Mouse (Mus musculus): ENCODE data around the gene Gm572. TPM values are rescaled to one million over a fixed set of nuclear protein-coding genes. Genes with fewer than 3 reads are reported as not detected.

Gm572 gene
- total RNA-seq, 2 experiments from 2014 or later = not detected

DNA sequence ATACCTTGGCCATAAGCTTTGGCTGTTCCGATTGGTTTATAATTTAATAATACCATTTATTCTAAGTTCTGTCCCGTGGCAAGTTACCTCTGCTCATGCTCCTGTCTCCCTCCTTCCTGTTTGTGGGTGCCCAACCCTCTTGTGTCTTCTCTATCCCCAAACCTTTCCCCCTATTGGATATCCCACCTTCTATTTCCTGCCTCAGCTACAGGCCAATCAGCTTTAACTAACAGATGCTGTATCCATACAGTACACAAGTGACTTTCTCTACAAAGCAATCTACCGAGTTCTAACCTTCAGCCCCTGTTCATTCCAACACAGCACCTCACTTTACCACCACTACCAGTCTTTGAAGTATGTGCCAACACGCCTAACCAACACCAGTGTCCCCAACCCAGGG lies 19.5 kb upstream of the Gm572 start:
- DNase-seq (ENCODE audit: low spot score in 2 of 2) = no peak
- intact Hi-C loops (cut with DNase I) = no loop called here

DNA sequence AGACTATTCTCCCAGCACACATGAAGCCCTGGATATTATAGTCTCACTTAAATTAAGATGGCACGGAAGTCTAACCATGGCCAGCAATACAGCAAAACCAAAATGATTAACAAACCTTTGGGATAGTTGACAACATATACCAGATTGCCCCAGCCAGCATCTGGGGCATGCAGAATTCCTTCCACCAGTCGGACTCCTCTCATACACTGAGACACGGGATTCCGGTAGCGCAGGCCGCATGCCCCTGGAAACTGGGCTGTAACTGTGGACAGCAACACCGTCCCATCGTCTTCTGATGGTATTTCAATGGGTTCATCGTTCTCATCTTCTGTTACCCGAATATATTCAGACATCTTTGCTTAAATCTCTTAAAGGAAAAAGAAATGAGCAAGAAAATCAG lies 18.1 kb upstream of the Gm572 start:
- DNase-seq (ENCODE audit: low spot score in 2 of 2) = no peak
- intact Hi-C loops (cut with DNase I) = no loop called here

DNA sequence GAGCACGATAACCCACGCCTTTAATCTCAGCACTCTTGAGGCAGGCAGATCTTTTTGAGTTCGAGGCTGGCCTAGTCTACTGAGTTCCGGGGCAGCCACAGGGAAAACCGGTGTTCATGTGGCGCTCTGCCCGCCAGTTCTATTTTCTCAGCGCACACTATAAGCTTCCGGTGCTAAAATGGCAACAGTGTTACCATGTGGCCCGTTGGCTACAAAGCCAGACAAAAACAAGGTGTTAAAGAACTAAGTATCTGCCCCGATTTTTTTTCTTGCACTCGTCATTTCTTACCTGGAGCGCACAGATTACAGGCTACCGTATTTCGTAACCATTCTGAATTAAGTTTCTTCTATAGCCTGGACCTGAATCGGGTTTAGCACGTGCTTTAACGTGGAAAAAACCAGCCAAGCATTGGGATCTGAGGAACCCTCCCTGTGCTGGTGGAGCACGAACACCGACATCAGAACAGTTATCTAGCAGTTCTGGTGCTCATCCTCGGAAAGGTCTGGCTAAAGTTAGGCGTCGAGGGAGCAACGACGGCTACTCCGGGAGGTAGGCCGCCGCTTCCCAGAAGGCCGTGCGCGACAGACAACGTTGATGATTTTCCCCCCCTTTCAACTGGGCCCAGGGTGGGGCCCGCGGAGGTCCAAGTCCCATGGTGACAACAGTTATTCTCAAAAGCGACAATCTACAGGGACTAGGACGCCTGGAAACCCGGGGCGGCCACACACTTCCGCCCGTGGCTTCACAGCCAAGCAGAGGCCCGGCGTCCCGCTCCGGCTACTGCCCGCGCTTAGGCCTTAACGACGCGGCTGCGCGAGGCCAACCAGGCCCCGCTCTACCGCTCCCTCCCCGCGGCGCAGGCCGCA lies 17.1 kb upstream of the Gm572 start:
- intact Hi-C loops (cut with DNase I) = no loop called here
- no peak for DNase-seq (ENCODE audit: low spot score in 2 of 2)

DNA sequence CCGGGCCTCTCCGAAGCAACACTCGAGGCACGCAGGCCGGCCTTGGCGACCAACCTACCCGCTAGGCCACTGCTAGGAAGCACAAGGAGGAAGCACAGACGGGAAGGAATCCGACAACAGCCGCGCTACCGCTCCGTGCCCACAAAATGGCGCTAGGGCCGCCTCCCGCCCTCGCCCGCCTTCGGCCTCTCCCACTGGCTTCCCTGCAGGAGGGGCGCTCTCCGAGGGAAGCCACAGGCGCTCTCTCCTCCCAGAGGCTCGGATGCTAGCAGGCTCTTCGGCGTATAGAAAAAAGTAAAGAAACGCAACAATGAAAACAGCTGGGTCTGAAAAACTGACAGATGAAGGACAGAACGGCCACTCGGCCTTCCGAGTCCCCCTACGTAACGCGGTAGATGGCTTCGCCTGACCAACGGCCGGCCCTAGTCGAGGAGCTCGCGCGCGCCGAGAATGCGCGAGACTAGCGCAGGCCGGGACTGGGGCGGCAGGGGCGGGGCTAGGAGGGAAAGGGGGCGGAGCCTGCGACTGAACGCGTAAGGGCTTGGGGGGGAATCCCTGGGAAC lies 16.4 kb upstream of the Gm572 start, which contains the start of gene Tardbp:
TSS of gene Tardbp (minus strand) at position 397 of the 563 bp plus-strand sequence.
- DNase-seq (ENCODE audit: low spot score in 2 of 2) = peak; percentile 92
- intact Hi-C loops (cut with DNase I) = no loop called here

DNA sequence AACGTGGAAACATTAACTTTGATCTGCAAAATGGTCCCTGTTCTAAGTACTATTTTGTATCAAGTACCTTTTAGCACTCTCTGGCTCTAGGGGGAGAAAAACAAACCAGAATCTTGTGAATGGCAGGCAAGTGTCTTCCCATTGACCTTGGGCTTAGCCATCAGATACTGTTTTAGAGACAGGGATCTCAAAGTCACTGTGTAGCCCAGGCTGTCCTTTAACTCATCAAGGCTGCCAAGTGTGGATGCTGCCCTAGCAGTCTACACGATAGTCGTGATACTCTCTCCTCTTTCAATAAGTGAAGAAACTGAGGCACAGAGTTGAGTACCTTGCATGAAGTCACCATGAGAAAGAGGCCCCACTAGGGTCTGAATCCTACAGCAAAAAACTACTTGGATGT lies 15.9 kb upstream of the Gm572 start:
- intact Hi-C loops (cut with DNase I) = no loop called here
- no peak for DNase-seq (ENCODE audit: low spot score in 2 of 2)

DNA sequence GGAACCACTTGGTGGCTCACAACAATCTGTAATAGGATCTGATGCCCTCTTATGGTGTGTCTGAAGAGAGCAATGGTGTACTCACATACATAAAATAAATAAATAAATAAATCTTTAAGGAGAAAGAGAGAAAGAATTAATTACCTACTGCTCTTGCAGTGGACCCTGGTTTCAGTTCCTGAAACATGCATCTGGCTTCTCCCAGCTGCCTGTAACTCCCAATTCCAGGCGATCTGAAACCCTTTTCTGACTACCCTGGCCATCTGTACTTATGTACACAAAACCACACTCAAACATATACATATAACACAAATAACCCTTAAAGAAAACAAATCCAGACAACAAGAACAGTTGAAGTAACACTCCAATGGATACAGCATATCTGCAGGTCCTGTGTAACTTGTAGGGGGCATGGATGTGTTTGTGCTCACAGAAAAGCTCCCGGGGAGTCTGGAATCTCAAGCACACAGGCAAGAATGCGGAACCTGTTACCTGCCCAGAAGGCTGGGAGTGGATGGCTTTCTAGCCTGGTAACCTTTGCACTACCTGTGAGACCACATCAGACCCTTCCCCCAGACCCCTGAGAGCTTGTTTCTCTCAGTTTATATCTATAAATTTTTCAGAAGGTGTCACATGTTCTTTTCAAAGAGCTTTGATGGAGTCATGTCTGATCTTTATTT lies 11.0 kb upstream of the Gm572 start:
- intact Hi-C loops (cut with DNase I) = no loop called here
- DNase-seq (ENCODE audit: low spot score in 2 of 2) = no peak

DNA sequence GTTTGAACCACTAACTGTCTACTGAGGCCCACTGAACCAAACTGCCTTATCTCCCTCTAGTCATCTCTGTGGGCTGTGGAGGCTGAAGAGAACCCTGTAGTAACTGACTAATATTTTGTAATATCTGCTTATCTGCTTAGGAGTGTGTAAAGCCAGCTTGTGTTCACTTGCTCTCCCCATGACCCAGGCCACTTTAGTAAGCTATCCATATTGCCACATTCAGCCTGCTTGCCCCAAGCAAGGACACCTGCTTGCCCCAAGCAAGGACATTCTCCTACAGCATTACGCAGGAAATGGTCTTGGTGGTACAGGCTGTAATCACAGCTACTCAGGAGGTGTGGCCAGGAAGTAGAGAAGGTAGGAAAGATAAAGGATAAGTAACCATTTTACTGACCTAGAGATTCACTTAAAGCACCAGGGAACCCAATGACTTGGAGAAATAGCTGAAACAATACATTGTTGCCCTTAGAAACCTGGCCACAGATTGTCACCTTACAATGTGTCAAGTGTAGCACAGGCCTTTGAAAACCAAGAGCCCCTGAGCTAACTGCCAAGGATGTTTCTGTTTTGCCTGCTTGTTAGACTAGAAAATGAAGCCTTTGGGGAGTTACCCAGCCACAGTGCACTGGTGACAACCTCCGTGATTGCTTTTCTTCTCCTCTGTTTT lies 9.6 kb upstream of the Gm572 start:
- no peak for DNase-seq (ENCODE audit: low spot score in 2 of 2)
- intact Hi-C loops (cut with DNase I) = no loop called here

DNA sequence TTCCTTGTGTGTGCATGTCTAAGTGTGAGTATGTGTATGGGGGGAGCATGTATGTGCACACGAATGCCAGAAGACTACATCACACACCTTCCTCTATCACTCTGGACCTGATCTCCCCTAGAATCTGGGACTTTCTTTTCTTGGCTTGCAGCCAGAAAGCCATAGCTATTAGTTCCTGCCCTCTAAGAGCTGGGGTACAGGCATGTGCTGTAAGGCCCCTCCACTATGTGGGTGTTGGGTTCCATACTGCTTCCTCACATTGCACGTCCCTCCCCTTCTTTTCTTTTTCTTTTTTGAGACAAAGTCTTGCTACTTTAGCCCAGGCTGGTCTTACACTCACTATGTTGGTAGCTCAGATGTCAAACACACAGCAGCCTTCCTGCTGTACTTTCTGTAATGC lies 7.8 kb upstream of the Gm572 start:
- DNase-seq (ENCODE audit: low spot score in 2 of 2) = no peak

DNA sequence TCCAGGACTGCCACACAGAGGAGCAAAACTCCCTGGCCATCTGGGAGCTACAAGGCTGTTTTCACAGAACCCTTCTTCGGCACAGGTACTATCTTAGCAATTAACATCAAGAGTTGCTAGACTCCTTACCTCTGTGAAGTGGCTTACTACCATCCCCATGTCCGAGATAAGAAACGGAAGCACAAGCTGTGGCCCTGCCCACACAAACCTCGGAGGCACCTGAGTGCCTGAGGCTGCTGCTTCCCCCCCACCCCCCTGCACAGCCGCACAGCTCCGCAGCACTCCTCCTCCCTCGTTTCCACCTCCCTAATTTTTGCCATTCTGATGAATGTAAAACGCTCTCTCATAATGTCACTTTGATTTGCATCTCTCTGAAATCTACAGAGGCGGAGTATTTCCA lies 4.8 kb upstream of the Gm572 start:
- intact Hi-C loops (cut with DNase I) = no loop called here
- DNase-seq (ENCODE audit: low spot score in 2 of 2) = no peak

More for the DNA sequence above, 7.8 kb upstream of the Gm572 start:
- intact Hi-C loops (cut with DNase I) = no loop called here

DNA sequence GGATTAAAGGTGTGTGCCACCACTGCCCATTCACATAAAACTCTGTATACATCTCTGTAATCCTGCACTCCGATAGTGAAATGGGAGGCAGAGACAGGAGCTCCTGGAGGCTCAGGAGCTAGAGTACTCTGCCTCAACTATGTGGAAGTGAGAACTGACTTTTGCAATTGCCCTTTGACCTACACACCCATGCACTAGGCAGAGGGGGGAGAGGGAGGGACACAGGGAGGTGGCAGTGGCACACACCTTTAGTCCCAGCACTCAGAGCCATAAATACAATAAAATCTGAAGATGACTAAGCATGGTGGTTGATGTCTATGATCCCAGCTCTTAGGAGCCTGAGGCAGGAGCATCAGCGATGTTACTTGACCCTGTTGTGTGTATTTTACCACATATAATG lies 3.7 kb upstream of the Gm572 start:
- DNase-seq (ENCODE audit: low spot score in 2 of 2) = no peak
- intact Hi-C loops (cut with DNase I) = no loop called here

DNA sequence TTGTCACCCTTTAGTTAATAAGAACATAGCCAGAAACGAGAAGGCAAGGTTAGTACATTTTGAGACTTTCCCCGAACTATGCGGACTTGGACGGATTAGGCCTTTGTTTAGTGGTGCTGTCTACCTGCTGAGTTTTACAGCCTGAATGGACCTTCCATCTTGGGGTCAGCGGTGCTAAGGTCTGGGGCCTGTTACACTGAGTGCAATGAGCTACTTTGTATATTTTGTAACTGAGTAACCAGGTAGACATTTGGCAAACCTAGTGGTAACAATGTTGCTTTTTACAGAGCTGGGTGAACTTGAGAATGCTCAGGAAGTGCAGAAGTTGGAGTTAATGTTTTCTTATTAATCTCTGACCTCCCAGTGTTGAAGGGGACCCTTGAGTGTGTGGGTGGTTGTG lies 2.0 kb upstream of the Gm572 start:
- DNase-seq (ENCODE audit: low spot score in 2 of 2) = no peak
- intact Hi-C loops (cut with DNase I) = no loop called here

DNA sequence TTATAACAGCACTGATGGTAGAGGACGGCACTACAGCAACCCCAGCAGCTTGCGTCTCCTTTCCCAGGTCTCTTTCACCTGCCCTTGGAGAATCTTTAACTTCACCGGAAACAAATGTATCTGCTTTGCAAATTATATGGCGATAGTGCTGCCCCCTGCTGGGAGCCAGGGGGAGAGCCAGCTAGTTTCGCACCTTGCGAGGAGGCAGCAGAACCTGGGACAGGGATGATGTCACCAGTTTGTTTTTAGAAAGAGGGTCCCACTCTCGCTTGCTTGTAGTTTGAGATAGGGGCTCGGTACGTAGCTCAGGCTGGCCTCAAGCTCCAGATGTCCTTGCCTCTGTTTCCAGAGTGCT lies 1.0 kb downstream of the Gm572 start:
- peak; percentile 45 to 49 for DNase-seq (ENCODE audit: low spot score in 2 of 2)
- intact Hi-C loops (cut with DNase I) = no loop called here

DNA sequence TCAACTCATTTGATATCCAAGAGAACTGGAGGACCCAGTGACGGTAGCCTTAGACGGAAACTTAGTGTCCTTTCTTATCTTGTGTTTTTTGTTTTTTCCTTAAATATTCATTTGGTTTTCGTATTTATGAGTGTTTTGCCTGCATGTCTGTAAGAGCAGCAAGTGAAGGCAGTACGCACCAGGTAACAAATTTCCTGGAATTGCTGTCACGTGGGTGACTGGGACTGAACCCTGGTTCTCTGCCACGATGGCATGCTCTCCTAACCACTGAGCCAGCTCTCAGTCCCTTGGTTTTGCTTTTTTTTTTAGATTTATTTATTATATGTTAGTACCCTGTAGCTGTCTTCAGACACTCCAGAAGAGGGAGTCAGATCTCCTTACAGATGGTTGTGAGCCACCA lies 1.8 kb downstream of the Gm572 start:
- intact Hi-C loops (cut with DNase I) = no loop called here
- no peak for DNase-seq (ENCODE audit: low spot score in 2 of 2)

DNA sequence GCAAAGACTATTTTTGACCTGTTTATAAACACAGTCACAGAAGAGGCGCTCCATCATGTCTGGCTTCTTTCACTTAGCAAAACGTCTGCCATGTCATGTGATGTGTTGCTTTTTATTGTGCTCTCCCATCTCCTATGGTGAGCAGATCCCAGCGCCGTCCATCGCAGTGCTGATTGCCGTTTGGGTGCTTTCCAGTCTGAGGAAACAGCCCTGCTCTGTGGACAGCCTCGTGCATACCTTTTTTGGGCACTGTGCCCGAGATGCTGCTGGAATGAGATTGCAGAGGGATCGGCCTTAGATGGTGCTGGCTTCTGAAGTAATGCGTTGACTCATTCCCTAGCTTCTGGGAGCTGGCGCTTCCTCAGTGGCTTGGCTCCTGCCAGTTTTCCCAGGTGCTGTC lies 3.5 kb downstream of the Gm572 start:
- intact Hi-C loops (cut with DNase I) = no loop called here
- DNase-seq (ENCODE audit: low spot score in 2 of 2) = peak; percentile 21 to 31

DNA sequence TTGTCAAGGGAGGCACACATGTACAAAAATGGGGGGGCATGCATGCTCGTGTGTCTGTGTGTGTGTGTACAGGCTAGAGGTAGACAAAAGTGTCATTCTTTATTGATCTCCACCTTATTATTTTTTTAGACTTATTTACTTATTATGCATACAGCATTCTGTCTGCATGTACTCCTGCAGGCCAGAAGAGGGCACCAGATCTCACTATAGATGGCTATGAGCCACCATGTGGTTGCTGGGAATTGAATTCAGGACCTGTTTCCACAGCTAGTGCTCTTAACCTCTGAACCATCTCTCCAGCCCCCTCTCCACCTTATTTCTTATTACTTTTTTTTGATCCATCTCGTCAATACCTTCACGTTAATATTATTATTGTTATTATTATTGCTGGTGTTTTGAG lies 6.2 kb downstream of the Gm572 start:
- intact Hi-C loops (cut with DNase I) = no loop called here
- no peak for DNase-seq (ENCODE audit: low spot score in 2 of 2)

DNA sequence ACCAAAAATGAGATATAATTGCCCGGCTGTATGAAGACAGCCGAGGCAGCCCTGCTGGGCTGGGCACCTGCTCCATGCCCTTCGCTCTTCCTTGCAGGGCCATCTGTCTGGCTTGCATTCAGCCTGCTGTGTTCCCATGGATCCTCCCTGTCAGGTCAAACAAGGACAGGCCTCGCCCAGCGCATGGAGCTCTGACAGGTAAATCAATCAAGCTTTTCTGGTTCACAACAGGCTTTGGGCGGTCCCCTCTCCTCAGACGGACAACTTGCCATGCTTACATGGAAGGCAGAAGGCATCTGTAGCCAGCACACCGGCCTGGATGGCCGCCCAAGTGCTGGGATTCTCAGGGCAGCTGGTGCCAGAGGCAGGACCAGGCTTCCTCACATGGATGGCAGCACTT lies 7.9 kb downstream of the Gm572 start:
- no peak for DNase-seq (ENCODE audit: low spot score in 2 of 2)
- intact Hi-C loops (cut with DNase I) = no loop called here

DNA sequence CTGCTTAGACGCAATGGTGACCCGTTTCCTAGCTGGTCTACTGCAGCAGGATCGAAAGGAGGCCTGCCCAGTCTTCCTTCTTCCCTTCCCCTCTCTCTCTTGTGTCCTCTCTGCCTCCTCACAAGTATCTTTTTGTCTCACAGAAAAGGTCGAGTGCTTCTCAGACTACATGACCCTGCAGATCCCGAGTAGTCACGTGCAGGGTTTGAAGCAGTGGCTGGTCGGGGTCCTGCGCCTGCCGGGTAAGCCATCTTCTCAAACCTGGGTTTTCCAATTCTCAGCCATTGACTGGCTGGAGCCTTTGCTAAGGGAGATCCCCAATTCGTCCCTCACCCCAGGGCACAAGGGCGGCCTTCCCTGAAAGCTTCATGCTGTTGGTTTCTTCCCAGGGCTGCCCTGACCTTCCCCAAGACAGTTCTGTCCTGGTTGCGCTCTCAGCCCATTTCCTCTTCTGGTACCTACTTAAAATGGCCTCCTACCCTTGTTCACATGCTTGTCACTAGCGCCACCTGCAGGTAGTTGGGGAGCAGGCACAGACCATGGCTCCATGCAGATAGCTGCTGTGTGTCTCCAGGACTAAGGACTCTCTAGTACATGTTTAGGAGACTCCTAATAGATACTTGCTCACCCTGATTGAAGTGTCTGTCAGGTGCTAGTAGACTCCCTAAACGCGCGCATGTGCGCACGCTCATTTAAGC lies 11.7 kb downstream of the Gm572 start:
- intact Hi-C loops (cut with DNase I) = no loop called here

DNA sequence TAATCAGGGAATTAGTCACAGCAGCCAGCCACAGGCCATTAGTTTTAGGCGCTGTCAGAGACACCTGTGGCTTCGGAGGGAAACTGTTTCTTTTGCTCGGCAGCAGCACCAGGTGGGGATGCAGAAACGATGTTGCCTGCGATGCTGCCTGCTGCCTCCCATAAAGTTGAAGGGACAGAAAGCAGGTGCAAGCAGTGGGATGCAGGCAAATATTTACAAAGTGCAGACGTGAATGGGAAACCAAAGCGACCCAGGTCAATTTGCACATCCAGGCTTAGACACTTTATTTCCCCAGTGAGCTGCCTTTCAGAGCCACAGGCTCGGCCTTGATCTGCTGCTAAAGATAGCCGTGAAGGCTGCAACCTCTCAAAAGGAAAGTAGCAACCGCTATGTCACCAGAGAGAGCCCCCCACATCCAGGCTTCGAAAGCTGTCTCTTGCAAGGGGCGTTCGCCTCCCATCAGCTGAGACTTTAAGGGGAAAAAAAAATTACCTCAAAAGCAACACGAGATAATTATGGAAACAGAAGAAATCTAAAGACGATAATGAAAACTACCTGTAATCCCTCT lies 13.7 kb downstream of the Gm572 start:
- intact Hi-C loops (cut with DNase I) = no loop called here
- DNase-seq (ENCODE audit: low spot score in 2 of 2) = no peak

More for the DNA sequence above, 11.7 kb downstream of the Gm572 start:
- no peak for DNase-seq (ENCODE audit: low spot score in 2 of 2)

DNA sequence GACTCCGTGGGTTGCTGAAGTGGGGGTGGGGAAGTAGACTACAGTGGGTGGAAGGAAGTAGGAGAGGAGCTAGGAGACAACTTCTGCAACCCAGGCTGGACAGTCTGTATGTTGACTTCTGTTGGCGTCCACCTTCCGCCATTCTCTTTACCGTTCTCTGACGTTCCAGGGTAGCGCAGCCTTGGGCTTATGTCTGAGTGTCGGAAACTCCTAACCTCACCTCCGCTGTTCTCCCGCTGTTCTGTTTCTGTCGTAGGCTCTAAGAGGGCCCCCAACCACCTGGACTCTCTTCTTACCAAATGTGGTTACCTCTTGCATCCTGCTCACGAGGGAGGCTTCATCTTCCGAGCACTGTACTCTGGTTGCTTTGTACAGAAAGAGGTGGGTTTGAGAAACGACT lies 14.7 kb downstream of the Gm572 start:
- DNase-seq (ENCODE audit: low spot score in 2 of 2) = no peak
- intact Hi-C loops (cut with DNase I) = no loop called here

DNA sequence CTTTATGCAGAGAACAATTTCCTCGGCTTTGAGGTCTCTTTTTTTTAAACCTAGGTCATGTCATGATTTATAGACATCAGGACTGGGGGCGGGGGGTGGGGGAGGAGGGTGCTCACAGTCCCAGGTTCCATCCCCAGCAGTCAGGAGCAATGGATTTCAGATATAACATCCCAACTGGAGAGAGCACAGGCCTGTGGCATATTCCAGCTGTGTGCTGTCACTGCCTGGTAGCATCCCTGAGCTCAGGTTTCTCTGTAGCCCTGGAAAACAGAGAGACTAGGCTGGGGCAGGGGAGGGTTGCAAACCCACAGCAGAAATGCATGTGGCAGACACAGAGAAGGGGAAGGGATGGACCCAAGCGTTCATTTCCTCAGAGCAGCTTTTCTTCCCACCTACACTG lies 17.1 kb downstream of the Gm572 start:
- intact Hi-C loops (cut with DNase I) = no loop called here
- DNase-seq (ENCODE audit: low spot score in 2 of 2) = no peak

All from left cerebral cortex, postnatal 36 days (tissue).